Mouse (Mus musculus): Measurements from ENCODE around the gene Gm8994.

DNA sequence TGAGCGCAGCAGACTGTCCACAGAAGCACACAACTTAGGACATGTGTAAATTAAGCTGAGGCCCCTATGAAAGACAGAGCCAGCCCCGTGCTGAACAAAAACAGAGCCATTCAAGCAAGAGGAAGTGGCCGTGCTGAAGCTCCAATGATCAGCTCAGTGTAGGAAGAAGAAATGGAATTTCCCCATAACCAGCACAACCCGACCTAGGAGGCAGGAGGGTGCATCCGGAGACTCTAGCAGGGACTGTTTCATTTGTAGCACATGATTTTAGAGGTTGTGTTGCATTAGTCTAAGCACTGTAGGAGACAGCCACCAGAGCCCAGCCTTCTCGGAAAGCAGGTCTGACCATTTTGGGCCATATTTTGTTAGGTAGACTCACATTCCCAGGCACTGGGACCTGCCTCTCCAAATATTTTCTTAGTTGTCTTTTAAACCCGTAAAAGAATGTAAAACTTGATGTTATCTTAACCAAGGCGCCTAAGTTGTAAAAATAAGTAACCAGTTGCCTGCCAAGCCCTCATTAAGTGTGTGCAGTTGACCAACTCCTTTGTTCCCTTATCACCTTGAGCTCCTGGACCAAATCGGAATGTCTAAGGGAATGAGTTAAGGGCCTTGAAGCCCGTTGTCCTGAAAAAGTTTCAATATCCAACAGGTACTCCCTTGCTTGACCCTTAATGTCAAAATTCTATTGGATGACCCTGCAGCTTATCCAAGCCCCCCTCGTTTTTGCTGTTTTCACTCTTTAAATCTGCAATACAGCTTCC lies 35.2 kb upstream of the Gm8994 start:
- no peak for TF ChIP-seq POLR2A (IDR thresholded peaks at IDR 0.05; ENCODE audit: extremely low read depth, insufficient read depth, low read length)
- TF ChIP-seq CTCF (IDR thresholded peaks at IDR 0.05; ENCODE audit: low read depth, low read length) = no peak
